Mouse (Mus musculus) left cerebral cortex, adult 6 months (tissue): ENCODE measurements around the gene Mertk. TPM values are rescaled to one million over a fixed set of nuclear protein-coding genes. Genes with fewer than 3 reads are reported as not detected.

ENCODE experiments used
- long read RNA-seq, 2 experiments: library from polyadenylated mRNA; unstranded; transcript quantifications; one replicate each; pipeline ENCODE4 v2.0.0; 2019 to 2020
- polyA plus RNA-seq: library from polyadenylated mRNA; unstranded; fragments of <200 nt; fragmentation: Nextera tagmentation; gene quantifications from 2 replicates; pipeline ENCODE4 v1.2.3, GENCODE M21; 2021

Mertk gene
- 11.4 and 14.6 TPM in 2 replicates for polyA plus RNA-seq
- long read RNA-seq, experiment 1, full-length matches to known transcripts: 27 of 68 reads
- long read RNA-seq, experiment 1, partial matches to known transcripts: 15 of 68 reads
- long read RNA-seq, experiment 1, other reads (novel, unspliced or antisense): 26 of 68 reads
- long read RNA-seq, experiment 2, full-length matches to known transcripts: 7 of 24 reads
- long read RNA-seq, experiment 2, partial matches to known transcripts: 10 of 24 reads
- long read RNA-seq, experiment 2, other reads (novel, unspliced or antisense): 7 of 24 reads

DNA sequence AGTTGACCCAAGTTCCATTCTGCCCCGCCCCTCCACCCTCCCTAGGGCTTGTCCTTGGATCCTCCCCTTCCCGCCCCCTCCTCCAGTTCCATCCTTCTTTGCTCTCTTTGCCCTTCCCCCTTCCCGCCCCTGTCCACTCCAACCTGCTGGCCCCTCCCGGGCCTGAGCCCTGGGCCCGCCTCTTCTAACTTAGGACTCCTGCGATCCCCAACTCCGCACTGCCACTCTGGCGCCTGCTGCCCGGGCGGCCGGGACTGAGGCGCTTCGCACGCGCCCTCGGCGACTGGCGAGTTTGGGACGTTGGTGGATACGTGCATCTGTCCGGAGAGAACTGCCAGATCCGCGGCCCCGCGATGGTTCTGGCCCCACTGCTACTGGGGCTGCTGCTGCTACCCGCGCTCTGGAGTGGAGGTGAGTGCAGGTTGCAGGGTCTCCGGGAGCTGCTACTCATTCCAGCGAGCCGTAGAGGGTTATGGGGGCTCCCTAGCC lies at the start of gene Mertk:
Gene Mertk, plus strand, starts transcription at position 264 of the 489 bp plus-strand sequence.

DNA sequence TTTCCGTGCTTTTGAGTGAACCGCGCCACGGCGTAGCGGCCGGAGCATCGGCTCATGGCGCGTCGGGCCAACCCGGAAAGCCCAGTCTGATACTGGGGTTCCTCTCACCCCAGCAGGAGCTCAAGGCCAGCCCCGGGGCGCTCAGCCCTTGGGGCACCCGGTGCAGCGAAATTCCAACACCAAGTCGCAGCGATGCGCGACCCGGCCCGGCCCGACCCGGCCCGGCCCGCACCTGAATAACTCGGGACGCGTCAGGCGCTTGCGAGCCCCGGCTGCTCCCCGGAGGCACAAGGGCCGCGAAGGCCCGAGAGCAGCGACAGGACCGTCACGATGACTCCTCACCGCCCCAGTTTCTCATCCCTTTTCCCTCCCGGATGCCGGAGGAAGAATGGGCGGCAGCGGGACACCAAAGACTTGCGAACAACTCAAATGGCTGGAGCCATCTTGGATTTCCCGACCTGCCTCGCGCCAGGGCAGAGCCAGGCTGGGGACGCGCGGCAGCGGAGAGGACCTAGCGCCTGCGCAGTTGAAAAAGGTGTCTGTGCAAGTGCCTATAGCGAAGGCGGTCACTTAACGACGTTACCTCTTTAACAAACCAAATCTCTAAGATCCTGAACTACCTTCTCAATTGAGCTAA lies 11.7 kb upstream of the Mertk start, which contains the start of gene Anapc1:
Gene Anapc1, minus strand, starts transcription at position 471 of the 637 bp plus-strand sequence.

GRCm38 (mm10) chr2:128817786-128818681 lies 119.3 kb downstream of the Mertk start, which contains the start of gene Tmem87b:
TSS of gene Tmem87b (plus strand) at chr2:128818118.

Other genes starting within 250 kb of the Mertk start
- not detected in 2 replicates for gene Spdye4c, start 107.7 kb upstream of the Mertk start, polyA plus RNA-seq
- gene Anapc1, start 11.6 kb upstream of the Mertk start, polyA plus RNA-seq: 4.1 and 11.7 TPM in 2 replicates
- gene Tmem87b, start 119.2 kb downstream of the Mertk start, polyA plus RNA-seq: 21.5 and 21.9 TPM in 2 replicates
- gene Fbln7, start 164.0 kb downstream of the Mertk start, polyA plus RNA-seq: 1.8 TPM in 2 replicates
- 9.6 and 10.2 TPM in 2 replicates for gene Zc3h8, start 245.1 kb downstream of the Mertk start, polyA plus RNA-seq